Mouse (Mus musculus) stomach, embryonic 16.5 days (tissue): Measurements from ENCODE around the gene Pde4d. TPM values are rescaled to one million over a fixed set of nuclear protein-coding genes. Genes with fewer than 3 reads are reported as not detected.

Source experiments
- ATAC-seq: fragments of 200-750 bp; cut with Nextera tagmentation; 2 replicates; pipeline ENCODE4 v1.8.0; 2017; ENCODE audit warnings: moderate number of reproducible peaks, moderate TSS enrichment; ENCODE audit not compliant: insufficient read depth, low FRiP score
- H3K27ac ChIP-seq: fragments of 300-500 bp; sonication (generic); 2 replicates; pipeline ENCODE4 v1.5.1; 2014; ENCODE audit warnings: low read length
- H3K27me3 ChIP-seq: fragments of 300-500 bp; sonication (generic); 2 replicates; pipeline ENCODE4 v1.6.1; 2014; ENCODE audit warnings: low read length, control low read depth, mixed read lengths; ENCODE audit not compliant: control insufficient read depth, insufficient read depth
- H3K36me3 ChIP-seq: fragments of 300-500 bp; sonication (generic); 2 replicates; pipeline ENCODE4 v1.6.1; 2014; ENCODE audit warnings: low read length; ENCODE audit not compliant: control insufficient read depth, insufficient read depth
- H3K4me1 ChIP-seq: fragments of 300-500 bp; sonication (generic); 2 replicates; pipeline ENCODE4 v1.6.1; 2014; ENCODE audit warnings: low read length, control low read depth, mixed read lengths; ENCODE audit not compliant: control insufficient read depth, insufficient read depth
- H3K4me2 ChIP-seq: fragments of 300-500 bp; sonication (generic); 2 replicates; pipeline ENCODE4 v1.6.1; 2014; ENCODE audit warnings: low read depth, low read length, mixed read lengths
- H3K4me3 ChIP-seq: fragments of 300-500 bp; sonication (generic); replicated peaks from 2 replicates; pipeline ENCODE4 v1.5.1; 2014; ENCODE audit warnings: mild to moderate bottlenecking, low read length
- H3K9ac ChIP-seq: fragments of 300-500 bp; sonication (generic); 2 replicates; pipeline ENCODE4 v1.6.1; 2014; ENCODE audit warnings: low read length
- H3K9me3 ChIP-seq: fragments of 300-500 bp; sonication (generic); replicated peaks from 2 replicates; pipeline ENCODE4 v1.6.1; 2016; ENCODE audit warnings: low read length, control low read depth; ENCODE audit not compliant: control insufficient read depth
- WGBS: fragments of 180-500 bp; shearing (Covaris S2); extraction: QIAGEN DNeasy Blood & Tissue Kit; methylation state at CpG from one replicate; pipeline ENCODE4 v1.1.7; 2014; 5-methylcytosine and 5-hydroxymethylcytosine counted together
- polyA plus RNA-seq: library from polyadenylated mRNA; unstranded; fragments of >200 nt; fragmentation: Nextera tagmentation; extraction: Ambion mirVana; gene quantifications from 2 replicates; pipeline ENCODE4 v1.2.1, GENCODE M21; 2015

Gene Pde4d
- polyA plus RNA-seq, 1 experiment from 2014 or later, result 22.1 TPM

GRCm38 (mm10) chr13:109560261-109560660 is 1110.5 kb downstream of the Pde4d start:
- Histone ChIP-seq H3K4me2 (no peak overlapping the region), H3K4me1 (no peaks in the 10 kb centered on the region), H3K9ac (no peak overlapping the region), H3K36me3 (no peaks in the 10 kb centered on the region), H3K9me3 (no peaks in the 10 kb centered on the region), H3K4me3 (no peak overlapping the region), H3K27ac (no peak overlapping the region), H3K27me3 (no peaks in the 10 kb centered on the region)
- no peak for ATAC-seq
- WGBS, result 78% methylated on average over 4 of the region's 4 CpGs

- Histone ChIP-seq H3K27ac (no peak overlapping the region), H3K36me3 (no peaks in the 10 kb centered on the region), H3K4me1 (no peaks in the 10 kb centered on the region), H3K9me3 (no peaks in the 10 kb centered on the region), H3K27me3 (no peaks in the 10 kb centered on the region), H3K4me3 (no peak overlapping the region), H3K9ac (no peak overlapping the region), H3K4me2 (no peak overlapping the region)
- no peak for ATAC-seq
- WGBS, result 85% methylated on average over 20 of the region's 20 CpGs
Measured at GRCm38 (mm10) chr13:109568638-109569468, 1119.1 kb downstream of the Pde4d start.

- WGBS, result 69% methylated on average over 5 of the region's 5 CpGs
Measured at GRCm38 (mm10) chr13:109569491-109569890, 1119.7 kb downstream of the Pde4d start.

GRCm38 (mm10) chr13:109576725-109577124 is 1127.0 kb downstream of the Pde4d start:
- Histone ChIP-seq H3K27me3 (no peaks in the 10 kb centered on the region), H3K4me2 (no peak overlapping the region), H3K27ac (peak overlapping the region; percentile 87; the same call in 1 of the 2 replicates), H3K9ac (no peak overlapping the region), H3K9me3 (no peaks in the 10 kb centered on the region), H3K4me1 (peaks cover 7% of the 10 kb centered on the region; the same call in 1 of the 2 replicates), H3K4me3 (no peak overlapping the region), H3K36me3 (no peaks in the 10 kb centered on the region)
- ATAC-seq, result no peak
- WGBS, result 56% methylated on average over 1 of the region's 1 CpGs

More at GRCm38 (mm10) chr13:109569491-109569890, 1119.7 kb downstream of the Pde4d start:
- Histone ChIP-seq H3K36me3 (no peaks in the 10 kb centered on the region), H3K4me1 (no peaks in the 10 kb centered on the region), H3K9ac (no peak overlapping the region), H3K27me3 (no peaks in the 10 kb centered on the region), H3K4me2 (no peak overlapping the region), H3K9me3 (no peaks in the 10 kb centered on the region), H3K4me3 (no peak overlapping the region), H3K27ac (no peak overlapping the region)
- ATAC-seq, result no peak

- no peak overlapping the region for H3K9ac ChIP-seq
- H3K4me2 ChIP-seq, result no peak overlapping the region
- H3K27me3 ChIP-seq, result no peaks in the 10 kb centered on the region
- peak overlapping the region; percentile 87 for H3K27ac ChIP-seq
- H3K36me3 ChIP-seq, result no peaks in the 10 kb centered on the region
- no peaks in the 10 kb centered on the region for H3K9me3 ChIP-seq
- peak; percentile 88 for ATAC-seq
- 46% methylated on average over 5 of the region's 5 CpGs for WGBS
- no peak overlapping the region for H3K4me3 ChIP-seq
- peaks cover 7% of the 10 kb centered on the region; the same call in 1 of the 2 replicates for H3K4me1 ChIP-seq
Measured at GRCm38 (mm10) chr13:109577454-109577853, 1127.7 kb downstream of the Pde4d start.

- 39% methylated on average over 4 of the region's 4 CpGs for WGBS
- Histone ChIP-seq H3K27ac (peak overlapping the region; percentile 87), H3K27me3 (no peaks in the 10 kb centered on the region), H3K4me2 (no peak overlapping the region), H3K4me3 (no peak overlapping the region), H3K9me3 (no peaks in the 10 kb centered on the region), H3K4me1 (peaks cover 7% of the 10 kb centered on the region; the same call in 1 of the 2 replicates), H3K36me3 (no peaks in the 10 kb centered on the region), H3K9ac (no peak overlapping the region)
- ATAC-seq, result peak; percentile 80
Measured at GRCm38 (mm10) chr13:109577901-109578300, 1128.2 kb downstream of the Pde4d start.

GRCm38 (mm10) chr13:109581284-109582070 is 1131.7 kb downstream of the Pde4d start:
- Histone ChIP-seq H3K36me3 (no peaks in the 10 kb centered on the region), H3K9me3 (no peaks in the 10 kb centered on the region), H3K9ac (no peak overlapping the region), H3K4me3 (no peak overlapping the region), H3K4me1 (peaks cover 7% of the 10 kb centered on the region; the same call in 1 of the 2 replicates), H3K27ac (no peak overlapping the region), H3K27me3 (no peaks in the 10 kb centered on the region), H3K4me2 (no peak overlapping the region)
- no peak for ATAC-seq
- 73% methylated on average over 16 of the region's 16 CpGs for WGBS

- H3K9me3 ChIP-seq, result no peaks in the 10 kb centered on the region
- H3K4me3 ChIP-seq, result no peak overlapping the region
- no peaks in the 10 kb centered on the region for H3K4me1 ChIP-seq
- no peak for ATAC-seq
- no peak overlapping the region for H3K9ac ChIP-seq
- no peaks in the 10 kb centered on the region for H3K36me3 ChIP-seq
- 74% methylated on average over 4 of the region's 4 CpGs for WGBS
- no peaks in the 10 kb centered on the region for H3K27me3 ChIP-seq
- no peak overlapping the region for H3K4me2 ChIP-seq
- H3K27ac ChIP-seq, result no peak overlapping the region
Measured at GRCm38 (mm10) chr13:109590048-109590447, 1140.3 kb downstream of the Pde4d start.
